Mouse (Mus musculus): ENCODE data around the gene Steap3.

Gene Steap3

GRCm38 (mm10) chr1:120155325-120155724, 117.2 kb downstream of the Steap3 start:
- DNase-seq (ENCODE audit: low read depth in 2 of 2, low spot score in 2 of 2), result peak; percentile 3 to 14

- no peak for DNase-seq (ENCODE audit: low read depth in 2 of 2, low spot score in 2 of 2)
These were observed 118.3 kb downstream of the Steap3 start for GRCm38 (mm10) chr1:120154232-120154631.

GRCm38 (mm10) chr1:120146994-120147393, 125.5 kb downstream of the Steap3 start:
- no peak for DNase-seq (ENCODE audit: low read depth in 2 of 2, low spot score in 2 of 2)

- no peak for DNase-seq (ENCODE audit: low read depth in 2 of 2, low spot score in 2 of 2)
These were observed 126.8 kb downstream of the Steap3 start for GRCm38 (mm10) chr1:120145527-120146216.

- DNase-seq (ENCODE audit: low read depth in 2 of 2, low spot score in 2 of 2), result no peak
These were observed 130.0 kb downstream of the Steap3 start for GRCm38 (mm10) chr1:120142551-120142950.
